Mouse (Mus musculus): Measurements from ENCODE around the gene Dyrk2. TPM values are rescaled to one million over a fixed set of nuclear protein-coding genes. Genes with fewer than 3 reads are reported as not detected.

The Dyrk2 gene
- polyA plus RNA-seq, 1 experiment from 2014 or later, result 9.2 TPM

- no peak for ATAC-seq (ENCODE audit: insufficient number of reproducible peaks, low FRiP score, low TSS enrichment, low read depth)
- peaks cover 37% of the 10 kb centered on the region for H3K4me1 ChIP-seq
- no peaks in the 10 kb centered on the region for H3K27me3 ChIP-seq
- H3K9ac ChIP-seq, result peak overlapping the region; percentile 97
- H3K9me3 ChIP-seq, result no peaks in the 10 kb centered on the region
- H3K36me3 ChIP-seq, result peaks cover 22% of the 10 kb centered on the region
- 11% methylated on average over 16 of the region's 16 CpGs for WGBS
- H3K4me3 ChIP-seq, result peak overlapping the region; percentile 94
- peak overlapping the region; percentile 96 for H3K27ac ChIP-seq
- peak overlapping the region; percentile 69 for H3K4me2 ChIP-seq
These were observed 2.6 kb downstream of the Dyrk2 start for GRCm38 (mm10) chr10:118867304-118867895.

DNA sequence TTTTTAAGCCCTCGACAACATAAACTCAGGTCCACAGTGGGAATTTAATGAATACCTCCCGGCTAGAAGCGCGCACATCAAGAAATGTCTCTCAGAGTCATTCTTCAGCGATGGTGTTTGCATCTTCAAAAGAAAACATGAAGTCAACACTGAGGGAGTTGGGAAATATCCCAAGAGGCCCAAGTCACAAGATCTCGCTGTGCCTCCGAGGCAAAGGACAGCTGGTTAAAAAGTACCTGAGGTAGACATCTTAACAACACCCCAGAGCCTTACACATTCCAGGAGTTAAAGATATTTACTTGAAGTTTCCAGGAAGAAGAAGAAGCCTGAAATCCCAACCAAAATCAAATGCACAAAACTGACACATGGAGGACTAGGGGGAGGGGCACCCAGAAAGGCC, 5.0 kb downstream of the Dyrk2 start:
- H3K9me3 ChIP-seq, result peaks cover 9% of the 10 kb centered on the region; the same call in 1 of the 2 replicates
- H3K27me3 ChIP-seq, result no peaks in the 10 kb centered on the region
- no peak overlapping the region for H3K4me3 ChIP-seq
- no peak for ATAC-seq (ENCODE audit: insufficient number of reproducible peaks, low FRiP score, low TSS enrichment, low read depth)
- peaks cover 29% of the 10 kb centered on the region for H3K4me1 ChIP-seq
- H3K9ac ChIP-seq, result no peak overlapping the region
- H3K36me3 ChIP-seq, result peaks cover 46% of the 10 kb centered on the region
- 83% methylated on average over 7 of the region's 7 CpGs for whole genome bisulfite sequencing
- no peak overlapping the region for H3K4me2 ChIP-seq
- no peak overlapping the region for H3K27ac ChIP-seq

DNA sequence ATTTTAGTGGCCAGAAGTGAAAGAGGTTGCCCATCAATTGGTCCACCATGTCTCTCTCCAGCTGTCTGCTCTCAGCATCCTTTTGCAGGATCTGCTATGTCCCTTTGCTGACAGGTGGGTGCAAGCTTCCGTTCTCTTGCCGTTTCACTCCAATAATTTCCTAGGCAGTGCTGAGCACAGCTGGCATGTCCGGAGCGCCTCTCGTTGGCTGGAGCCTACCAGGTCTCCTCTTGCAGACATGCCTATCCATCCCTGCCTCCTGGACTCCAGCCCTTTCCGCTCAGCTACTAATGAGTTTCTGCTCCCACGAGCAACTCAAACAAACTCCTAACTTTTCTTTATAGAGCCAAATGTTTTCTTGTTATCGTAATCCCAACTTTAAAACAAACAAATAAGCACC, 6.4 kb downstream of the Dyrk2 start:
- H3K4me1 ChIP-seq, result peaks cover 25% of the 10 kb centered on the region
- no peak overlapping the region for H3K4me3 ChIP-seq
- H3K9ac ChIP-seq, result no peak overlapping the region
- no peak for ATAC-seq (ENCODE audit: insufficient number of reproducible peaks, low FRiP score, low TSS enrichment, low read depth)
- peaks cover 15% of the 10 kb centered on the region; the same call in 1 of the 2 replicates for H3K9me3 ChIP-seq
- no peak overlapping the region for H3K27ac ChIP-seq
- no peaks in the 10 kb centered on the region for H3K27me3 ChIP-seq
- 77% methylated on average over 8 of the region's 8 CpGs for WGBS
- no peak overlapping the region for H3K4me2 ChIP-seq
- H3K36me3 ChIP-seq, result peaks cover 60% of the 10 kb centered on the region

GRCm38 (mm10) chr10:118862233-118862632, 7.8 kb downstream of the Dyrk2 start:
- no peak for ATAC-seq (ENCODE audit: insufficient number of reproducible peaks, low FRiP score, low TSS enrichment, low read depth)
- Histone ChIP-seq H3K4me2 (no peak overlapping the region), H3K9me3 (peaks cover 15% of the 10 kb centered on the region; the same call in 1 of the 2 replicates), H3K27me3 (no peaks in the 10 kb centered on the region), H3K9ac (no peak overlapping the region), H3K36me3 (peaks cover 65% of the 10 kb centered on the region), H3K4me1 (peaks cover 22% of the 10 kb centered on the region), H3K4me3 (no peak overlapping the region), H3K27ac (no peak overlapping the region)
- WGBS, result 86% methylated on average over 4 of the region's 4 CpGs

DNA sequence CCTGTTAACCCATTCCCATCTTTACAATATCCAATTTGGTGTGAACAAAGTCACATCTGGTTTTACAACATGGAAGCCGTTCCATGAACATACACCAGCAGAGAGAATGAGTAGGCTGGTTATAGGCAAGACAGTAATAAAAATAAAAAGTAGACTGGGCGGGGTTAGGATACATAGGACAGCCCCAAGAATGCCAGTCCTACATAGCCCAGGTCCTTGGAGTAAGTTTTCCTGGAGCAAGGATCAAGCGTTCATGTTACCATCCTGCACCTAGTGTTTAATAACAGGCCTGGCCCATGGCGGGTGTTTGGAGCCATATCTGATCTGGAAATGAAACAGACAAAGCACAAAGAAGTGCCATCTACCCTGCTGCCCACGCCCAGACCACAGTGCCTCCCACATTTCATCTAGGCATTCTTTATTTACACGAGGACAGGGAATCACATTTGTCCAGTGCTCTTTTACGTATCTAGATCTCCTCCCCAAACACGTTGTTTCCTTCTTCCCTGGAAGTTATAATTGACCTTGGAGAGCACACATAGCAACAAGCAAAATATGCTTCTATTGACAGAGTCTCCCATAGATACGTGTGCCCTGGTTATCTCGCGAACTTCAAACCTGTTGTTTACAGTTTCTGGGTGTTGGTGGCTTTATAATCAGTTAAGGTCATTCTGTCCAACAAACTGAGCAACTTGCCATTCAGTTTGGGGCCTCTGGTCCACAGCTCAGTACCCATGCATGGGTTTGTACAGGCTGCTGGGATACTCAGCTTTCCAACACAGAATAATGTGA, 8.6 kb downstream of the Dyrk2 start:
- no peak for ATAC-seq (ENCODE audit: insufficient number of reproducible peaks, low FRiP score, low TSS enrichment, low read depth)
- Histone ChIP-seq H3K4me3 (no peak overlapping the region), H3K9ac (no peak overlapping the region), H3K4me2 (no peak overlapping the region), H3K27ac (no peak overlapping the region), H3K36me3 (peaks cover 73% of the 10 kb centered on the region), H3K27me3 (no peaks in the 10 kb centered on the region), H3K9me3 (peaks cover 15% of the 10 kb centered on the region; the same call in 1 of the 2 replicates), H3K4me1 (peaks cover 14% of the 10 kb centered on the region)
- 90% methylated on average over 11 of the region's 11 CpGs for WGBS

DNA sequence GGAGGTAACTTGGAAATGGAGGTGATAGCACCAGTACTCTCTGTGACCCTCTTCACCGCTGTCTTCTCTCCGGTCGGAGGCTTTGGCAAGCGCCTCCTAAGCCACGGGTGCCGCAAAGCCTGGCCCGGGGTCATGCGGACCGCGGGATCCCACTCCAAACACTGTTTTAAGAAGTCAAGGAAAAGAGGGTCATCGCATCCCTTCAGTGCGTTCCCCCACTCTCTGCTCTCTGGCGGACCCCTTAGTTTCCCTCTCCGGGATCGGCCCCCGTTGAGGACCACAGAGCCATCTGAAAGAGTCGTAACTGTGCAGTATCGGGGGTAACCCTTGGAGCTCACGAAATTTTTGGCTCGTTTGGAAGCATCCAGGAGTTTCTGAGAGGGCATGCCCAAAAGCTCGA, 10.4 kb downstream of the Dyrk2 start:
- Histone ChIP-seq H3K36me3 (peaks cover 70% of the 10 kb centered on the region), H3K4me2 (no peak overlapping the region), H3K9me3 (peaks cover 15% of the 10 kb centered on the region; the same call in 1 of the 2 replicates), H3K4me1 (0 out of 2 replicates have a peak, but pooled peaks cover 4% of the 10 kb centered on the region), H3K9ac (no peak overlapping the region), H3K27me3 (no peaks in the 10 kb centered on the region), H3K4me3 (no peak overlapping the region), H3K27ac (no peak overlapping the region)
- WGBS, result 96% methylated on average over 21 of the region's 21 CpGs
- ATAC-seq (ENCODE audit: insufficient number of reproducible peaks, low FRiP score, low TSS enrichment, low read depth), result no peak

GRCm38 (mm10) chr10:118854641-118855040, 15.4 kb downstream of the Dyrk2 start:
- Histone ChIP-seq H3K4me3 (no peak overlapping the region), H3K9ac (no peak overlapping the region), H3K9me3 (0 out of 2 replicates have a peak, but pooled peaks cover 3% of the 10 kb centered on the region), H3K27me3 (no peaks in the 10 kb centered on the region), H3K4me1 (no peaks in the 10 kb centered on the region), H3K4me2 (no peak overlapping the region), H3K36me3 (peaks cover 23% of the 10 kb centered on the region), H3K27ac (no peak overlapping the region)
- 91% methylated on average over 9 of the region's 9 CpGs for WGBS
- no peak for ATAC-seq (ENCODE audit: insufficient number of reproducible peaks, low FRiP score, low TSS enrichment, low read depth)

- H3K9ac ChIP-seq, result no peak overlapping the region
- no peak overlapping the region for H3K4me3 ChIP-seq
- H3K27ac ChIP-seq, result no peak overlapping the region
- no peak for ATAC-seq (ENCODE audit: insufficient number of reproducible peaks, low FRiP score, low TSS enrichment, low read depth)
- peaks cover 8% of the 10 kb centered on the region; the same call in 1 of the 2 replicates for H3K36me3 ChIP-seq
- H3K27me3 ChIP-seq, result no peaks in the 10 kb centered on the region
- H3K4me2 ChIP-seq, result no peak overlapping the region
- no peaks in the 10 kb centered on the region for H3K4me1 ChIP-seq
- WGBS, result 79% methylated on average over 16 of the region's 16 CpGs
- no peaks in the 10 kb centered on the region for H3K9me3 ChIP-seq
These were observed 17.5 kb downstream of the Dyrk2 start for GRCm38 (mm10) chr10:118852554-118852953.

- no peak overlapping the region for H3K27ac ChIP-seq
- no peaks in the 10 kb centered on the region for H3K36me3 ChIP-seq
- ATAC-seq (ENCODE audit: insufficient number of reproducible peaks, low FRiP score, low TSS enrichment, low read depth), result no peak
- H3K9me3 ChIP-seq, result no peaks in the 10 kb centered on the region
- H3K27me3 ChIP-seq, result no peaks in the 10 kb centered on the region
- no peak overlapping the region for H3K4me3 ChIP-seq
- no peak overlapping the region for H3K9ac ChIP-seq
- H3K4me1 ChIP-seq, result no peaks in the 10 kb centered on the region
- WGBS, result 67% methylated on average over 4 of the region's 4 CpGs
- H3K4me2 ChIP-seq, result no peak overlapping the region
These were observed 21.5 kb downstream of the Dyrk2 start for GRCm38 (mm10) chr10:118848501-118848900.

- H3K36me3 ChIP-seq, result no peaks in the 10 kb centered on the region
- H3K27me3 ChIP-seq, result no peaks in the 10 kb centered on the region
- WGBS, result 48% methylated on average over 10 of the region's 10 CpGs
- no peak overlapping the region for H3K9ac ChIP-seq
- H3K4me2 ChIP-seq, result no peak overlapping the region
- H3K9me3 ChIP-seq, result no peaks in the 10 kb centered on the region
- no peak overlapping the region for H3K27ac ChIP-seq
- no peak for ATAC-seq (ENCODE audit: insufficient number of reproducible peaks, low FRiP score, low TSS enrichment, low read depth)
- no peak overlapping the region for H3K4me3 ChIP-seq
- no peaks in the 10 kb centered on the region for H3K4me1 ChIP-seq
These were observed 22.9 kb downstream of the Dyrk2 start for GRCm38 (mm10) chr10:118846991-118847545.

DNA sequence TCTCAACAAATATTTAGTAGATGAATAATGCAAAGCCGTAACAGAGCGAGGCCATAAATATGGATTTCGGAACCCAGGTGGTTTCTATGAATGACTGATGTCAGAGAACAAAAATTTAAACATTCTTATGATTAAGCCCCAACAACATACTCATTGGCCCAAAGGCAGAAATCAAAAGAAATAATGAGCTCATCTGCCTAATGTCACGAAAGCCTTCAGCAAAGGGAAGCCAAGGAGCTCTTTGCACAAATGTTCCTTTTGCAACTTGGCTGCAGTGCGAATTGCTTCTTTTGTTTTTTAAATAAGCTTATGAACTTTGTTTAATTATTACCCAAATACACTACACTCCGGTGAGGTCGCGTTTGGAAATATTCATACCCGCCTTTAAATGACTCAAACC, 29.4 kb downstream of the Dyrk2 start:
- Histone ChIP-seq H3K4me2 (no peak overlapping the region), H3K27ac (no peak overlapping the region), H3K9me3 (no peaks in the 10 kb centered on the region), H3K4me3 (no peak overlapping the region), H3K9ac (no peak overlapping the region), H3K4me1 (0 out of 2 replicates have a peak, but pooled peaks cover 3% of the 10 kb centered on the region), H3K36me3 (no peaks in the 10 kb centered on the region), H3K27me3 (no peaks in the 10 kb centered on the region)
- 83% methylated on average over 9 of the region's 9 CpGs for WGBS
- ATAC-seq (ENCODE audit: insufficient number of reproducible peaks, low FRiP score, low TSS enrichment, low read depth), result no peak
